Mouse (Mus musculus) left cerebral cortex, adult 11 months (tissue): Measurements from ENCODE around the gene Plvap.

Source experiments
- DNase-seq: peaks from one replicate; pipeline ENCODE4 v3.0.0; 2022; ENCODE audit warnings: low spot score

Plvap gene

GRCm38 (mm10) chr8:71464513-71465500, 46.7 kb downstream of the Plvap start, which contains the start of gene Mrpl34:
Mrpl34 (plus strand) TSS chr8:71464959.
- peak; percentile 100 for DNase-seq

GRCm38 (mm10) chr8:71463188-71464033, 48.1 kb downstream of the Plvap start, which contains the start of gene Abhd8:
Abhd8 (minus strand) TSS chr8:71463655.
- DNase-seq, result peak; percentile 97

- DNase-seq, result no peak
Observed at GRCm38 (mm10) chr8:71462786-71463185, 48.8 kb downstream of the Plvap start.

- DNase-seq, result no peak
Observed at GRCm38 (mm10) chr8:71462191-71462590, 49.4 kb downstream of the Plvap start.

- no peak for DNase-seq
Observed at GRCm38 (mm10) chr8:71461152-71461840, 50.3 kb downstream of the Plvap start.

- DNase-seq, result no peak
Observed at GRCm38 (mm10) chr8:71460716-71461115, 50.8 kb downstream of the Plvap start.

- no peak for DNase-seq
Observed at GRCm38 (mm10) chr8:71457659-71458270, 53.8 kb downstream of the Plvap start.

GRCm38 (mm10) chr8:71456906-71457305, 54.6 kb downstream of the Plvap start:
- DNase-seq, result no peak

- DNase-seq, result no peak
Observed at GRCm38 (mm10) chr8:71454668-71455067, 56.9 kb downstream of the Plvap start.

- DNase-seq, result no peak
Observed at GRCm38 (mm10) chr8:71452669-71453068, 58.9 kb downstream of the Plvap start.

- no peak for DNase-seq
Observed at GRCm38 (mm10) chr8:71451777-71452176, 59.8 kb downstream of the Plvap start.

- DNase-seq, result no peak
Observed at GRCm38 (mm10) chr8:71451337-71451736, 60.2 kb downstream of the Plvap start.
